Mouse (Mus musculus) T-helper 1 cell (primary cell): ENCODE data around the gene Hlcs.
"Not testable (repeated sequence)": the region's sequence is repeated elsewhere in the genome, so short reads cannot be mapped to it uniquely, and the experiment has no call there.

Experiments used
- in situ Hi-C: fragments of 300-600 bp; cut with MboI, MseI; formaldehyde crosslinking; loops from one replicate; pipeline ENCODE4 v1.15.1; 2025; ENCODE audit warnings: high pct_unique_total_duplicates

Gene Hlcs

DNA sequence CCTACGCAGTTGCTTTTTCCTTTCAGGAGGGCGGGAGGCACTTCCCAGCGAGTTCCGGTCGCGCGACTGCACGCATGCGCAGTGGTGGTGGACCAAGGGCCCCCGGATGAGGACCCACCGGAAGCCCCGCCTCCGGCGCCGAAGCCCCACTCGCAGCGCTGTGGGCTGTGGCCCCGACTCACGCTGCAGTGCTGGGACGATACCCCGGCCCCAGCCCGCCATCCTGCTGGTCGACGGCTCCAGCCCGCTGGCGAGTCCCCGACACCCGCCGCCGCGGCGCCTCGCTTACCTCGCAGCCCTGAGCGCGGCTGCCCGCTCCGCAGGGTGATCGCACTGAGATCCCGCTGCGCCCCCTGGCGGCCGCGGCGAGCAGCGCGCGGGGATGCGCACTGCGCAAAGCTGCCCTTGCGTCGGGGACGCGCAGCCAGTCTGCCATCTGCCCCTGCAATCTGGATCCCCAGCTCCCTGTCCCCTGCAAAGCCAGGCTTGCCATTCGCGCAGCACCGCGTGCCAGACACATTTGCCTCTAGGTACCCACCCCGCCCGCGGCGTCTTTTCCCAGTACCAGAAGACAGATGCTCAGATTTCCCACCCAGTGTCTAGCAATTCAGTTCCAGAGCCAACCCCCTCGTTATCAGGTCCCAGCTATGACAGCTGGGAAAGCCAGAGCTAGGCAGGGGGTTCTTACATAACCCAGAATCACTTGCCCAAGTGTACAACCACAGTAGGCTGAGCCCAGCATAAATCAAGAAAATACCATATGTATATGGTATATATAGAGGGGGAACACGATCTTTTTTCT is at the start of gene Hlcs:
Gene Hlcs, minus strand, starts transcription at position 343 of the 802 bp plus-strand sequence.
- in situ Hi-C loops: no loop called here

DNA sequence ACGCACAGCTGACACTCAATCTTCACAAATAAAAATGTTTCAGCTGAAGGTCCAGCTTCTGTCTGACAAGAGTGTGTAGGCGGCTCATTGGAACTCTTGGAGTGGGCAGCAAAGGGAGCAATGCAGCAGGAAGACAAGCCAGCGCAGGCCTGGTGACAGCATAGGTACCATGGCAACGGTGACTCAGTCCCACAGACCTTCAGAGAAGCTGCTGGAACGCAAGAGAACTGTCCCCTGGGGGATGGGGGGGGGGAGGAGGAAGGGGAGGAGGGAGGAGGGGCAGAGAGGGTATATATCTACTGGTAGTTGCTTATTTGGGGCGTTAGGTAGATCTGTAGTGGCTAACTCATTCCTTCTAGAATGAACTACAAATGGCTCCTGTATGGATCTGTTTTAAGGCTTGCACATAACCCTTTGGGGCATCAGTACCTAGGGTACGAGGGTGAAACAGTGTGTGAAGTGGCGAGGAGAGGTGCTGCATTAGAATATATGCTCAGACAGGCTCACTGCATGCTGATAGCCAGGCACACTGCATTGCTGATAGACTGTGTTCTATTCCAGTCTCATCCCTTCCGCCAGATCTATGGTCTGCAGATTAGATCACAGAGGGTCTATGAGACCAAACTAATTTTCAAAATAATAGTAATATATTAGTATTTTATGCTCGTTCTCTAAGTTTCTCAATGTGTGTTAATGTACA is 49.0 kb upstream of the Hlcs start:
- in situ Hi-C loops: no loop called here

DNA sequence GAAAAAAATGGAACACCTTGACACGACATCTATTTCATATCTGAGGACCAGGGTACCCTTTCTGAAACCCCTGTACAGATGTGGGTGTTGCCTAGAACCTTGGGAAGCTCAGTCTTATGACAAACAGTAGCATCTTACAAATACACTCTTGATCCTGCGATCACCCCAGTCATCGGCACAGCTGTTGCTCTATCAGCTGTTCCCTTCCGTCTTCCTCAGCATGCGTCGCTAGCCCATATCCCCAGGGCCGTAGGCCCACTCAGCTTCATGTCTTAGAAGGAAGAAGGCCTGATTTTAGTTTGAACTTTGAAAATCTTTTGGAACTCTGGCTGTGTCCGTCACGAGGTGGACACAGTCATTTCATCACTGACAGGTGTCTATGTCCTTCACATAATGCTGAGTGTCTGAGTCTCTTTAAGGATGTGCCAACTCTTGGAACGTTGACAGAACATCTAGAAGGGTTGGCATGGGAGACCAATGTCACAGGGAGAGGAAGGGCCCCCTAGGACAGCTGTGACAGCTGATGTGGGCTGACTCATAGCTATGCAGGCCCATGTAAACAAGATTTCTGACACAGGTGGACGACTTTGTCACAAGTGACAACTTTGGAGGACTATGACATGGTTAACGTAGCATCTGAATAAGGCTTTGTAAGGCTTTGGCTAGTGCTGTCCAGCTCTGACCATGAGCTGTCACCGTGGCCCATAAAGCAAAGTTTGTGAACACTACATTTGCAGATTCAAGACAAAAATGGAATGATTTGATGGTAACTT is 47.4 kb upstream of the Hlcs start:
- in situ Hi-C loops: no loop called here

DNA sequence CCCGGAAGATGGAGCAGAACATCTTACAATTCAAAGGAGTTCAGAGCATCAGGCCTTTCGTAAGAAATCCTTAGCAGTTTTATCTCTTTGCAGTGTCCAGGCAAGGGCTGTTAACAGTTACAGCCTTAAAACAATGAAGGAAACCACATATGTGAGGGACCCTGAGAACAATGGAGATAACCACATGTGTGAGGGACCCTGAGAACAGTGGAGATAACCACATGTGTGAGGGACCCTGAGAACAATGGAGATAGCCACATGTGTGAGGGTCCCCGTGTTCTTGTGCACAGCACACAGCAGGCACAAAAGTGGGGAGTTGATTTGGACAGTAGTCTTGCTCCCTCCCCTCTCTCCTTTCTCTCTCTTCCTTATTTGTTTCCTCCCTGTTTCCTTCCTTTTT is 44.7 kb upstream of the Hlcs start:
- in situ Hi-C loops: no loop called here

DNA sequence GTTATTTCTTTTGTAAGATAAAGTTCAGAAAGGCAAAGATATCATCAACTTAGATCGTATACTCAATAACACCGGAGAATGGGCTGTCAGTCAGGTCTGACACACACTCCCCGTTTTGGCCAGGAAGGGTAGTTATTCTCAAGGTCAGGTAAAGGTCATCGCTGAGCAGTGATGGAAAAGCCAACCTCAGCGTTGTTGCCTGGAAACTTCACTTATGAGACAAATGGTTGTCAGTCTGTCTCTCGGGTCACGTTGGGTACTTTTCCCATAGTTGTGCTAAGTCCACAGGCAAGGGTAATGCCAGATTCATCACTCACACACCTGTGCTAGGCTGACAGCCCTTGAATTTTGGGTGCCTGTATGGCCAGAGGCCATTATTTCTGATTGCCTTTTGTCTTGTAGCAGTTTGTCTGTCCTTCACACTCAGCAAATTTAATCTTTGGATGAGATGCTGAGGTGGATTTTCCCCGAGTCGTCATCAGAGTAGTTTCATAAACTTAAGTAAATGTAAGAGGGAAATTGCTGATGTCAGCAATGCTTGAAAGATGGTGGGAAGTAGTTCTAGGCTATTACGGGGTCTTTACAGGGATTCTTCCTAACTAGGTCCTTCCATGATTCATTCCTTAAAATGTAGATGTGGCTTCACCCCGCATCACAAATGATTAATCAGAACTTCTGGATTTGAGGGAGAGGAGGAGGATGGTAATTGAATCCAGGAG is 43.6 kb upstream of the Hlcs start:
- in situ Hi-C loops: no loop called here

DNA sequence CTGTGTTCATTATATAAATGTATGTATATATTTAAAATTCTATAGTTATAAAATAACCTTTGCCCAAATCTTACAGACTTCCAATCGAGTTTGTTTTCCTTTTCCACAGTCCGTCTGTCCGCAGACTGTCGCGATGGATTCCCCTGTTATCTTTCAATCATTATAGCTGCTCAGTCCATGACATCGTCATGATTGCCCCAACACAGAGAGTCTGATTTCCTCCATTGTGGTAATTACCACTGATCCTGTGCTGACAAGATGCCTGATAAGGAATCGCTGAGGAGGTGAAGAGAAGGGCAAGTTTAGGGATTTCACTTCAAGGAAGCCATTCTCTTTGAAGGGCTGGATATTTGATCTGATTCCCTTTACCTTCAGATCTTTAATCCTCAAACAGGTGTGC is 42.7 kb upstream of the Hlcs start:
- in situ Hi-C loops: no loop called here

DNA sequence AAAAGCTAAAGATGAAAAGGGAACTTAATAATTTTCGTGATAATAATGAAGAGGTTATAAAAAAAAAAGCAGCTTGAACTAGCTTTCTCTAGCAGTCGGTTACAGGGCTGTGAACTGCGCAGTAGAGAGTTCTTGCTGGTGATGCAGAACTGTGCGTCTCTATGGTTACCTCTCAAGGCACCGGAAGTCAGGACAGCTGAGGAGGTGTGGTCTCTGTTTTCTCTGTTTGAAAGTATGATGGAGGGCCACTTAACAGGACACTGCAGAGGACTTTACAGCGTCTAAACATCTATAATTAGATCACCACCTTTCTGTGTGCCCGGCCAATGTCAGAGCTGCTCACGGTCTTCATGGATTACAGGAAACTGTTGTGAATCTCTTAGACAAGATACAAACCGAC is 41.1 kb upstream of the Hlcs start:
- in situ Hi-C loops: no loop called here

DNA sequence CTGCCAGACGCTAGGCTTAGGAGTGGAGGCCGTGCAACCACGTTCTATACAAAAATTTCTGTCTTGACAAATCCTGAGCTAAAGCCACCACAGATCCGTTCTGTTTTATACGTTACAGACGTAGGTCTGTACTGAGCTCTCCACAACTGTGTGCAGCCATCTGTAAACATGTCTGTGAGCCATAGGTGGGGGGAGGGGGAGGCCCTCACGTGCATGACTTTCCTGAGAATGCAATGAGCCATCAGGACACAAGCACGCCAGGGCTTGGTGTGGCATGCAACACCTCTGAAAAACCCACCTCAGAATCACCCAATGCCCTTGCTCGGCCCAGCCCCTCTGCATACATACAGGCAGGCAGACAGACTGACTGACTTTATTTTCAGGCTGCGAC is 36.9 kb upstream of the Hlcs start:
- in situ Hi-C loops: no loop called here

DNA sequence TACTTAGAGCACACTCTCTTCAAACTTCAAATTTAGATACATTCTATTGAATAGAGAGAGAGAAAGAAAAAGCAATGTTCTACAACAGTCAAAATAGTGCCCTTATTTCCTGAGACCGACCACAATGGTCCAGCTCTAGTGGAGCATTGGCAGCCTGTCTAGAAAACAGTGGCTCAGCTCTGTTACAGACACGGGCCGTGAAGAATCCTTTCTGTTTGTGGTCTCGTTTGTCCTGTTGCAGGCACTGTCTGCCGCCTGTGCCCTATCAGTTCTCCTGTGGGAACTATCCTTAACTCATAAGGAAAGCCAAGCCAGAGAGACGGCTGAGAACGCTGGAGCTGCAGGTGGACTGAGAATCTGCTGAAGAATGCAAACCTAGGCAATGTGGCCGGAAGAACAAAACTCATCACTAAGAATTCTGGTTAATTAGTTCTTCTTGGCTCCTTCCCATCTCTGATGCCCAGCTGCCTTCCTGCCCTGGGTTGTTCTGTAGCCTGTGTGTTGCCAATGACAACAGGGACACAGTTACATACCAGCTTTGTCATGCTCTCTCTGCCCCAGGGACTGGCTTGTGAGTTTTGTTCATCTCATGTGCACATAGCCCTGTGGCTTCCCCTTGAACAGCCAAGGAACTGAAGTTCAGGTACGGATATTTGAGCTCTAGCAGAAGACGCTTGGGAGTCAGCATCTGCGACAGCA is 36.4 kb upstream of the Hlcs start:
- in situ Hi-C loops: no loop called here

DNA sequence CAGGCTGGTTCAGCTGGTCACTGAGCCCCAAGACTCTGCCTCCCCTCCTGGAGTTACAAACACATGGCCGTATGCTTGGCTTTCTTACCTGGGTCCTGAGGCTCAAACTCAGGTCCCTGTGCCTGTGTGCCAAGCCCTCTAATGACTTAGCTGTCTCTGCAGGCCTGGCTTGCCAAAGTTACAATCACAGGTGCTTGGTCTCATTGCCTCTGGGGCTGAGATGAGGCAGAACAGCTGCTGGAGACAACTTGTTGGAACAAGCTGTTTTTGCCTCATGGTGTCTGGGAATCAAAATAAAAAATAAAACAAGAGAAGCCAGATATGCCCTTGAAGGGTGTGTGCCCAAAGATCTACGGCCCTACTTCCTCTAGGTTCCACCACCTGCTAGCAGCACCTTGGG is 35.4 kb upstream of the Hlcs start:
- in situ Hi-C loops: no loop called here

DNA sequence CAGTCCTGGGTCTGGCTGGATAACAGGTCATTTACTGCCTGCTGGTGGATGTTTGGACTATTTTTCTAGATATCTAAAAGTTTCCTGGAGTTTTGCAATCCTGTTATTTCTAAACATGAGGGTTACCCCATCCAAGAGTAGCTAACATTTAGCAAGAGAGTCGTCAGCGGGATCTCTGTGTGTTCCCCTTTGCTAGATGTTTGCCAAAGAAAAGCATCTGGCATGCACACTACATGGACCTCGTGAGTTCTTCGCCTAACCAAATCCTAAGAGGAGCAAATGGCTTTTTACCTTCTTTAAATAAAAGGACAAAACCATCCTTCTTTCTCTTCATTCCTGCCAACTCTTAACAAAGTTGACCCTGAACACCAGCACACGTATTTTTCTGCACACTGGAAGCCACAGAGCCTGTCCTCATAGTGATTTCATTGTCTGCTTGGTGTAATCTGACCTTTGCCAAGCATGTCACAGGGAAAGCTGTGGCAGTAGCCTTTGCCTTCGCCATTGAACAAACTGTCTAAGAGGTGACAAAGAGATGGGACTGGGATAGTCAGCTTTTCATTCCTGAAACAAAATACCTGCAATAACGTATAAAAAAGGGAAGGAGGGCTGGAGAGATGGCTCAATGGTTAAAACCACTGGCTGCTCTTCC is 33.8 kb upstream of the Hlcs start:
- in situ Hi-C loops: no loop called here

DNA sequence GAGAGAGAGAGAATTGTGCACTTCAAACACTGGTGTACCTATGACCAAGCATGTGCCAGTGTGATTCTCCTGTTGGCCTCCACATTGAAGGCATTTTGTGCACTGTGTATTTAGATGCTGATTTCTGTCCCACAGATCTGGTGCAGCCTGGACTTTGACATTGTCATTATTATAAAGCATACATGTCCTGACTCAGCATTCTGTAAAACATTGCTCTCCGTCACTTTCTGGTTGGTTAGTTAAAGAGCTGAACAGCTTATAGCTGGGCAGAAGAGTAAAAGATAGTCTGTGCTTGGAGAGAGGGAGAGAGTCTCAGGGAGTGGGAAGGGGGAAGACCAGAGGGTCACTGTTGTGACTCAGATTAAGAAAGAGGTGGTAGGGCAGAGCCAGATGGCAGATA is 32.4 kb upstream of the Hlcs start:
- in situ Hi-C loops: no loop called here

DNA sequence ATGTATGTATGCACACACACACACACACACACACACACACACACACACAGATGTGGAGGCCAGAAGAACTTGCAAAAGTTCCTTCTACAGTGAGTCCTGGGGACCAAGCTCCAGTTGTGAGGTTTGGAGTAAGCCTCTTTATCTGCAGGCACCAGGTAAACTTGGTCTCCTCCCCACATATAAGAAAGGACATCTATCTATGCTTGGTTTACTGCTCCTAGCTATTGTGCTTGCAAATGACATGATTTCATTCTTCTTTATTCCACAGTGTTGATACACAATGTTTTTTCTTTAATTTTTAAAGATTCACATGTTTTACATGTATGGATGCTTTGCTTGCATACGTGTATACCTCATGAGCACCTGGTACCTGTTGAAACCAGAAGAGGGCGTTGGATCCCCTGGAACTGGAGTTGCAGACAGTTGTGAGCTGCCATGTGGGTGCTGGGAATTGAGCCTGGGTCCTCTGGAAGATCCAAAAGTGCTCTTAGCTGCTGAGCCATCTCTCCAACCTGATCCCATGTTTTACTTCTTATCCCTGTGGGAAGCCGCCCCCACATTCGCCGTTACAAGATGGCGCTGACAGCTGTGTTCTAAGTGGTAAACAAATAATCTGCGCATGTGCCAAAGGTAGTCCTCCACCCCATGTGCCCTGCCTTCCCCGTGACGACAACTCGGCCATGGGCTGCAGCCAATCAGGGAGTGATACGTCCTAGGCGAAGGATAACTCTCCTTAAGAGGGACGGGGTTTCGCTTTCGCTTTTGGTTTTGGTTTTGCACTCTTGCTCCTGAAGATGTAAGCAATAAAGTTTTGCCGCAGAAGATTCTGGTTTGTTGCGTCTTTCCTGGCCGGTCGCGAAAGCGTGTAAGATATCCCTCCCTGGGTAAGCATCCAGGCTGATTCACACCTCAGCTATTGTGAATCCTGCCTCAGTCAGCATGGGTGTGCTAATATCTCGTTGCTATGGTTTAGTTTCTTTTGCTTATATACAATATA is 26.1 kb upstream of the Hlcs start:
- in situ Hi-C loops: not testable (repeated sequence)

DNA sequence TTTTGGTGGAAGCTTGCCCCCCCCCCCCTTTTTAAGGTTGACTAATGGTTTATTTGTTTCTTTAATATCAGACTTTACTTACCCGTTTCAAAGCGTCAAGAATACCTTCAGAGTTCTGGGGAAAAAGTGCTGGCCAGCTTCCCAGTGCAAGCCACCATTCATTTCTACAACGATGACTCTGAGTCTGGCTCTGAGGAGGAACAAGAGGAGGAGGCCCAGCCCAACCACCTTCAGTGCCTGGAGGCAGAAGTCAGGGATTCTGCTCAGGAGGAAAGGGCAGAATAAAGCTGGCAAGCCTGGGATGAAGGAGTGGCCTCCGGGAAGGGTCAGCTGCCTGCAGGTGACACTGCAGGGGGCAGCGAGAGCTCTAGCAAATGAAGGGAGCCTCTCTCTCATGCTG is 22.3 kb upstream of the Hlcs start:
- in situ Hi-C loops: no loop called here

DNA sequence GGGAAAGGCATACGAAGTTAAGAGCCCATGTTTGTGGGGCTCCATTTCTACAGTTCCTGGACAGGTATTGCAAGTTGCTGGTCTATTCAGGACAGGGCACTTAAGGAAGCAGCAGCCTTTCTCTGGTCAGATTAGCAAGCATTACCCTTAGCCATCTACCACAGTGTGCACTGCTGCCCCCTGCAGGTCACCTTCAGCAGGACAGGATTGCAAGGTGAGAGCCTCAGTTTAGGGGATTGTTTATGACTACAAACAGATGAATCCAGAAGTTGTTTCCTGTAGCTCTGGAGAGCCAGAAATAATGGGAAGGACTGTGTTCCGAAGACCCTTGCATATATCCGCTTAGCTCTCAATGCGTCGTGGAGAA is 18.5 kb upstream of the Hlcs start:
- in situ Hi-C loops: no loop called here

DNA sequence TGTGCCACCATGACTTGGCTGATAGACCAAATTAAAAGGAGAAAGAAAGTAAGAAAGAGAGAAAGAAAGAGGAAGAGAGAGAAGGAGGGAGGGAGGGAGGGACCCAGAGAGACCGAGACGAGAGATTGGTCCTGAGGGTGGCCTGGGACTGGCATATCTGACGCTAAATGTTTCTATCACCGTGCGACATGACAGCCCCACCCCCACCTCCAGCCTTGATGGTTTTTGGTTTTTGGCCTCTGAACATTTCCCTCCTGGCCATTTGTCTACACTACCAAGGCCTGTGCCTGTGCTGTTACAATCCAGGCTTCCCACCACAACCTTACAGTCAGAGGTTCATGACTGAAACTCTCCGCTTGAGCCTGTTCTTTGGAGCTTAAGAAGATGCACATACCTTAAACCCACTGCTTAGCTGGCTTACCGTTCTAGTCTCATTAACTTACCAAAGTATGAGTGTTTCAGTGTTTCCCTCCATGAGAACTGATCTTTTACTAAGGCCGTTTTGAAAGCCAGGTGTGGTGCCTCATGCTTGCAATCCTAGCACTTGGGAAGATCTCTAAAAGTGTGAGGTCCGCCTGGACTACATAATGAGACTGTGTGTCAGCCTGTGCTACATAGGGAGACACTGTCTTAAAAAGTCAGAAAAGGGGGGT is 18.0 kb upstream of the Hlcs start:
- in situ Hi-C loops: no loop called here

DNA sequence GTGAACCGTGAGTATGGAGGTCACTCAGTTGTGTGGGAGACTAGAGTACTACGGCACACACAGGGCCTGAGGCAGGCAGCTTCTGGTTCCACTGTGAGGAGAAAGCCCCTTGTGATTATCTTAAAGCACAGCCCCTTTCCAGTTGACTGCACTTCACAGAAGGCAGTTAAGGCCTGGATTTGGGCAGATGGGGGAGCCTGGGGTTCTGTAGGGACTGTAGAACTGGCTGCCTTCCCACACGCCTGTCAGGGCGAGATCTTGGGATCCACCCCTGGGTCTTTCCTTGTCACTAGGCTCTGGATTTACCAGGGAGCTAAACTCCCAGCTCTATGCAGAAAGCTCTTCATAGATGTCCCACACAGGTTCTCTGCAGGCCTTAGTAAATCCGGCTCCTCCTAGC is 17.1 kb upstream of the Hlcs start:
- in situ Hi-C loops: no loop called here

DNA sequence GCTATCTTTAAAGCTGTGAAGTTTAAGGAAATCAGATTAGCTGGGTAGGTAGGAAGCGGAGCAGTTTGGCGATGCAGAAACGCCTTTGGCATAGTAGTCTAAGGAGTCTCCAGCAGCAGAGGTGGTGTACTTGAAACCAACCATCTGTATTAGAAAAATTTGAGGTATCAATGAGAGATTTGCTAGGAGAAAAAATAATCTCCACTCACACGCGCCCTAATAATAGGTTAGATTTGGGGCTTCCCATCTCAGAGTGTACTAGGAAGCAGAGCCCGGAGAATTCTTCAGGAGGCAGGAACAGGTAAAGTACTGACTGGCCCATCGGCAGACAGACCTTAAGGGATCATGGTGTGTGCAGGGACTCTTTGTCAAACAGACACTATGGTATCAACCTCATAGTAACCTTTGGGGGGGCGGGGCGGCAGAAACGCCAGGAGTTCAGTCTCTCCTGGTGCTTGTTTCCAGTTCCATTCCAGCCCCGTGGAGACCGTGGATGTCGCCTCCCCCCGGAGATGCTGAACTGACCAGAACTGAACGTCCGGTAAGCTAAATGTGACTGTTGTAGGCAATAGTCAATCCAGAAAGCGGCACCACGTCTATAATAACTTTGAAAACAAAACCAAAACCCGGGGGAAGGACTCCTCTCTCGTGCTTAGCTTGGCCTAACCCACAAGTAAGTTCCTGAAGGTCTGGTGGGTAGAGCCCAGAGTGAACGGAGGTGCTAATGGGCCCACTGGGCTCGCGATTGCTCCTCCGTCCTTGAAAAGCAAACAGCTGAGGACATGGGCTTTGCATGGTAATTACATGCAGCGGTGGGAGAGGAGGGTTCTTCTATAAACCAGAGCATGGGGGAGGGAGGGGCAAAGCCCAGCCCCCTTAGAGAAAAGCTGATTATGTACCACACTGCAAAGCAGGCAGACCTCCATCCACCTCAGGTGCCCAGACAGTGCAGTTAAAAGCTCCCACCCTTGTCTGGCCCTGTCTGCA is 15.8 kb upstream of the Hlcs start:
- in situ Hi-C loops: loop anchor here (5.0 to 10.0 kb wide), 2 partner anchors 237 to 396 kb away; no protein-coding TSS in a partner anchor
